Mouse (Mus musculus) hindbrain, embryonic 10.5 days (tissue): ENCODE results near the gene Atp13a2. TPM values are rescaled to one million over a fixed set of nuclear protein-coding genes. Genes with fewer than 3 reads are reported as not detected.

Experiments used
- DNase-seq: peaks from one replicate; pipeline ENCODE4 v3.0.0-alpha.2; 2017; ENCODE audit warnings: low spot score
- H3K27ac ChIP-seq: fragments of 300-500 bp; sonication (generic); 2 replicates; pipeline ENCODE4 v1.5.1; 2016; ENCODE audit warnings: mild to moderate bottlenecking, moderate library complexity
- H3K27me3 ChIP-seq: fragments of 300-500 bp; sonication (generic); 2 replicates; pipeline ENCODE4 v1.6.1; 2016; ENCODE audit warnings: mild to moderate bottlenecking; ENCODE audit not compliant: poor library complexity, insufficient read depth, severe bottlenecking
- H3K36me3 ChIP-seq: fragments of 300-500 bp; sonication (generic); 2 replicates; pipeline ENCODE4 v1.6.1; 2016; ENCODE audit warnings: mild to moderate bottlenecking, moderate library complexity
- H3K4me1 ChIP-seq: fragments of 300-500 bp; sonication (generic); replicated peaks from 2 replicates; pipeline ENCODE4 v1.6.1; 2016; ENCODE audit warnings: mild to moderate bottlenecking
- H3K4me3 ChIP-seq: fragments of 300-500 bp; sonication (generic); 2 replicates; pipeline ENCODE4 v1.5.1; 2016; ENCODE audit warnings: mild to moderate bottlenecking, moderate library complexity
- H3K9me3 ChIP-seq: fragments of 300-500 bp; sonication (generic); 2 replicates; pipeline ENCODE4 v1.6.1; 2016; ENCODE audit warnings: mild to moderate bottlenecking, moderate library complexity
- WGBS: fragments of 180-500 bp; shearing (Covaris S2); methylation state at CpG from one replicate; pipeline ENCODE4 v1.1.7; 2016; 5-methylcytosine and 5-hydroxymethylcytosine counted together
- polyA plus RNA-seq: library from polyadenylated mRNA; unstranded; fragments of >200 nt; fragmentation: Nextera tagmentation; extraction: Ambion mirVana; gene quantifications from 2 replicates; pipeline ENCODE4 v1.2.1, GENCODE M21; 2016

Gene Atp13a2
- polyA plus RNA-seq, 1 experiment from 2014 or later = 82.1 TPM

DNA sequence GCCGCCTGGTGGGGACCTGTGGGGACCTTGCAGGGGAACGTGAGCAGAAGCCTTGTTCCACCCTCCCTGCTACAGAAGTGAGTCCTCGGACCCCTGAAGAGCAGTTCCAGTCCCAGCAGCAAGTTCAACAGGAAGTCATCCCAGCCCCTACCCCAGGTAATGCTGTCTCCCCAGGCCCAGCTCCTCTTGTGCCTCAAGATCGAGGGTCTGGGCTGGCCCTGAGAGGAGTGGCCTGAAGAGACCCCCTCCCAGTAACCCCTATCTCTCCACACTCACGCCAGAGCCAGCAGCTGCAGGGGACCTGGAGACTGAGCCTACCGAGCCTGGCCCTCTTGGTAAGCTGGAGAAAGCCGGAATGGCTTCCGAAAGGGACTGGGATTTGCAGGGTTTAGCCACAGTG is 27.4 kb downstream of the Atp13a2 start:
- H3K9me3 ChIP-seq = no peaks in the 10 kb centered on the region
- no peak overlapping the region for H3K4me3 ChIP-seq
- DNase-seq = no peak
- peaks cover 57% of the 10 kb centered on the region for H3K4me1 ChIP-seq
- 0 out of 2 replicates have a peak overlapping the region, but pooled peaks have one; percentile 47 for H3K27ac ChIP-seq
- peaks cover 68% of the 10 kb centered on the region for H3K36me3 ChIP-seq
- 83% methylated on average over 8 of the region's 8 CpGs for WGBS
- no peaks in the 10 kb centered on the region for H3K27me3 ChIP-seq

- Histone ChIP-seq H3K9me3 (no peaks in the 10 kb centered on the region), H3K27me3 (no peaks in the 10 kb centered on the region), H3K36me3 (peaks cover 76% of the 10 kb centered on the region), H3K27ac (no peak overlapping the region), H3K4me3 (no peak overlapping the region), H3K4me1 (peaks cover 63% of the 10 kb centered on the region)
- WGBS = 91% methylated on average over 11 of the region's 11 CpGs
- no peak for DNase-seq
These were observed 28.2 kb downstream of the Atp13a2 start for GRCm38 (mm10) chr4:141014856-141015255.

GRCm38 (mm10) chr4:141015356-141015755 is 28.7 kb downstream of the Atp13a2 start:
- peaks cover 81% of the 10 kb centered on the region for H3K36me3 ChIP-seq
- H3K9me3 ChIP-seq = no peaks in the 10 kb centered on the region
- WGBS = 84% methylated on average over 7 of the region's 7 CpGs
- H3K27ac ChIP-seq = no peak overlapping the region
- H3K4me3 ChIP-seq = no peak overlapping the region
- H3K4me1 ChIP-seq = peaks cover 63% of the 10 kb centered on the region
- no peak for DNase-seq
- H3K27me3 ChIP-seq = no peaks in the 10 kb centered on the region

DNA sequence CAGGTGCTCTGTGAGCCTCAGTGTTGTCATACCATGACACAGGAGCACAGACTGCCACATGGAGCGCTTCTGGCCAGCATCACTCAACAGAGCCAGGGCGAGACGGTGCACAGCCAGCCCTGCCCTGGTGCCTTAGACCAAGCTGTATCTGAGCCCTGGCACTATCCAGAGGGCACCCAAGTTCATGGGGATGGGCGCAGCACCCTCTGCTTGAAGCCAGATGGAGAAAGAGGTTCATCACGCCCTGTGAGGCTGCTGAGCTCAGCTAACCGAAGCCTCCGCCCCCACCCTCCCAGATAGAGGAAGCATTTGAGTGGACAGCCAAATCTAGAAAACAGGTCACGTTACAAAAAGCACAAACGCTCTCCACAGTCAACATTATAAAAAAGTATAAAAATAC is 29.6 kb downstream of the Atp13a2 start:
- WGBS = 90% methylated on average over 9 of the region's 9 CpGs
- DNase-seq = no peak
- Histone ChIP-seq H3K27ac (no peak overlapping the region), H3K36me3 (peaks cover 84% of the 10 kb centered on the region), H3K4me1 (peaks cover 66% of the 10 kb centered on the region), H3K27me3 (no peaks in the 10 kb centered on the region), H3K9me3 (no peaks in the 10 kb centered on the region), H3K4me3 (no peak overlapping the region)

GRCm38 (mm10) chr4:141017657-141018436 is 31.2 kb downstream of the Atp13a2 start:
- H3K4me3 ChIP-seq = no peak overlapping the region
- H3K9me3 ChIP-seq = no peaks in the 10 kb centered on the region
- no peaks in the 10 kb centered on the region for H3K27me3 ChIP-seq
- H3K27ac ChIP-seq = peak overlapping the region; percentile 62; the same call in 1 of the 2 replicates
- H3K4me1 ChIP-seq = peaks cover 60% of the 10 kb centered on the region
- no peak for DNase-seq
- H3K36me3 ChIP-seq = peaks cover 91% of the 10 kb centered on the region
- 85% methylated on average over 29 of the region's 29 CpGs for WGBS

DNA sequence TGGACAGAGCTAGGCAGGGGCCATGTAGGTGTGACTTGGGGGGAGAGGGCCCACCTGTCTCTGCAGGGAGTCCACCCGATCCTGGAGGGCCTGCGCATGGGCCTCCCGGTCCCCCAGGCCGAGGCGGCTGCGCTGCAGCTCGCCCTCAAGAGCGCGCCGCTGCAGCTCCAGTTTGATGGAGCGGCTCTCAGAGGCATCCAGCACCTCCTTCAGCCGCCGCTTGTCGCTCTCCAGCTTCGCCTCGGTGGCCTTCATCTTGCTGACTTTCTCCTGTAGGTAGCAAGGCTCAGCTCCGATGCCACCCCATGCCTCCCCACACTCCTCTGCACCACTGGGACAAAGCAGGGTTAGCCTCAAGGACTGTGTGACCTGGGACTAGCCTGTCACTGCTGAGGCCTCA is 33.5 kb downstream of the Atp13a2 start:
- no peaks in the 10 kb centered on the region for H3K27me3 ChIP-seq
- H3K36me3 ChIP-seq = peaks cover 91% of the 10 kb centered on the region
- H3K9me3 ChIP-seq = no peaks in the 10 kb centered on the region
- no peak overlapping the region for H3K4me3 ChIP-seq
- peak overlapping the region; percentile 92 for H3K27ac ChIP-seq
- peaks cover 56% of the 10 kb centered on the region for H3K4me1 ChIP-seq
- WGBS = 85% methylated on average over 17 of the region's 17 CpGs
- DNase-seq = no peak

- Histone ChIP-seq H3K27ac (peak overlapping the region; percentile 92), H3K4me3 (peak overlapping the region; percentile 32), H3K27me3 (no peaks in the 10 kb centered on the region), H3K9me3 (no peaks in the 10 kb centered on the region), H3K4me1 (peaks cover 58% of the 10 kb centered on the region), H3K36me3 (peaks cover 91% of the 10 kb centered on the region)
- peak; percentile 86 for DNase-seq
- WGBS = 22% methylated on average over 14 of the region's 14 CpGs
These were observed 34.3 kb downstream of the Atp13a2 start for GRCm38 (mm10) chr4:141020811-141021613.

DNA sequence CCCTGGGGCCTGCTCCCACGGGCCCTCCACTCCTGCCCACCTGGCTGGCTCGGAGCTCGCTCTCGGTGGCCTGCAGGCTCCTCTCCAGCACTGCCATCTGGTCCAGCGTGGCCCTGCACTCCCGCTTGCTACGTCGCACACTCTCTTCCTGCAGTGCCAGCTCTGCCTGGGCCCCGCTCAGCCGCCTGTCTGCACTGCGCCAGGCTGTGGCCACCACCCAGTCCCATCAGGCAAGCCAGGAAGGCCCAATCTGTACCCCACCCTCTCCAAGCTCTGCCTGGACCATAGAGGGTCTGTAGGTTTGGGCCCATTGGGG is 34.9 kb downstream of the Atp13a2 start:
- peak; percentile 27 for DNase-seq
- H3K4me3 ChIP-seq = peak overlapping the region; percentile 32; the same call in 1 of the 2 replicates

DNA sequence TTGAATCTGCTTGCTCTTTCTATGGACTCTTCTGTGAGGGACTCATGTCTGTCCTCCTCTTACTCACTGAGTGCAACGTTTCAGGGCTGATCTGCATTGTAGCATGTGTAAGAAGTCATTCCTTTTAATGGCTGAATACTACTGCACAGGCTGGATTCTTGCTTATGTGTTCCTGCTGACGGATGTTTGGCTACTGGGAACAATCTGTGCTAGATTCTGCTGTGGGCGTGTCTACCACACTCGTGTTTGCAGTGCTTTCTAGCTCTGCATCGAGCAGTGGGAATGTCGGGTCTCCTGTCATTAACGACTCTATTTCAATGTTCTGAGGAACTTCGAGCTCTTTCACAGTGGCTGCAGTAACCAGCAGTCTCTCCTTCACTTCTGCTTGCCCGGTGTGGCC is 37.4 kb downstream of the Atp13a2 start:
- Histone ChIP-seq H3K27me3 (no peaks in the 10 kb centered on the region), H3K9me3 (no peaks in the 10 kb centered on the region), H3K27ac (no peak overlapping the region), H3K36me3 (peaks cover 91% of the 10 kb centered on the region), H3K4me3 (no peak overlapping the region), H3K4me1 (peaks cover 38% of the 10 kb centered on the region)
- no peak for DNase-seq
- 86% methylated on average over 9 of the region's 9 CpGs for WGBS

More for the DNA sequence above, 34.9 kb downstream of the Atp13a2 start:
- Histone ChIP-seq H3K27me3 (no peaks in the 10 kb centered on the region), H3K4me1 (peaks cover 58% of the 10 kb centered on the region), H3K36me3 (peaks cover 91% of the 10 kb centered on the region), H3K9me3 (no peaks in the 10 kb centered on the region), H3K27ac (peak overlapping the region; percentile 92)
- WGBS = 67% methylated on average over 11 of the region's 11 CpGs

DNA sequence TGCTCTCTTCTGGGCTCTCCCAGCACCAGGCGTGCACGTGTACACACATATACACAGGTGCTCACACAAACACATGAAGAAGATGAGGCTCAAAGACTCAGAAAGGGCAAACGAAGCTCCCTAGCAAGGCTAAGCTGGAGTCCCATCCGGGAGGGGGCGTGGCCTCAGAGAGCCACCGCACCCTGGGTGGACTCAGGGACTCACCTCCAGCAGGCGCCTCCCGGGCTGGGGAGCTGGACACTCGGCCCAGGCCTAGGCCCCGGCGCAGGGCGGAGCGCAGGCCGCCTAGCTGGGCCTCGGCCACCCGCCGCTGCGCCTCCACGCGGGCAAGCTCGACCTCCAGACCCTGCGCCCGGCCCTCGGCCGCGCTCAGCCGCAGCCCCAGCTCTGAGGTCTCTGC is 38.3 kb downstream of the Atp13a2 start:
- Histone ChIP-seq H3K27ac (peak overlapping the region; percentile 35), H3K36me3 (peaks cover 91% of the 10 kb centered on the region), H3K4me1 (peaks cover 28% of the 10 kb centered on the region), H3K4me3 (no peak overlapping the region), H3K9me3 (no peaks in the 10 kb centered on the region), H3K27me3 (no peaks in the 10 kb centered on the region)
- WGBS = 80% methylated on average over 27 of the region's 27 CpGs
- DNase-seq = no peak

- DNase-seq = no peak
- Histone ChIP-seq H3K9me3 (no peaks in the 10 kb centered on the region), H3K36me3 (peaks cover 95% of the 10 kb centered on the region), H3K4me3 (no peak overlapping the region), H3K27ac (0 out of 2 replicates have a peak overlapping the region, but pooled peaks have one; percentile 25), H3K4me1 (peaks cover 7% of the 10 kb centered on the region; the same call in 1 of the 2 replicates), H3K27me3 (no peaks in the 10 kb centered on the region)
- 90% methylated on average over 18 of the region's 18 CpGs for WGBS
These were observed 44.0 kb downstream of the Atp13a2 start for GRCm38 (mm10) chr4:141030541-141031206.

DNA sequence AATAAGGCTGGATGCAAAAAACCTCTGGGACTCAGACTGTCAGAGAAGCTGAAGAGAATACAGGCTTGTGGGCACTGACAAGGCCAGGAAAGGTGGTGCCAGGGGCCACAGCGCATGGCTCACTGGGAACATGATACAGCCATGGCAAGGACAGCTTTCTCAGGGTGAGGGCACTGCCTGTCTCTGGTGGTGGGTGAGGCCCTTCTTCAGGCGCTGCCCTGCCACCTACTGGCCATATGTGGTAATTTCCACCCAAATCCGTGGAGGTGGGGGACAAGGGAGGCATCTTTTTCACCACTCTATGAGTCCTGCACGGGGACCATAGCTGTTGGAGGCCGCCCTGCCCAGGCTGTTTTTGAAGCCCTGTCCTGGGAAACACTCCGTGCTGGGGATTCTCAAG is 45.1 kb downstream of the Atp13a2 start:
- WGBS = 19% methylated on average over 6 of the region's 6 CpGs
- peak; percentile 82 for DNase-seq
- H3K4me1 ChIP-seq = peaks cover 7% of the 10 kb centered on the region; the same call in 1 of the 2 replicates
- H3K4me3 ChIP-seq = no peak overlapping the region
- no peaks in the 10 kb centered on the region for H3K9me3 ChIP-seq
- H3K36me3 ChIP-seq = peaks cover 95% of the 10 kb centered on the region
- no peak overlapping the region for H3K27ac ChIP-seq
- no peaks in the 10 kb centered on the region for H3K27me3 ChIP-seq
